ENCODE assay signal across 8 mouse cellular contexts in genomic region chr11:102406401-102406800, GRCm38 (mm10). TPM values are rescaled to one million over a fixed set of nuclear protein-coding genes. Genes with fewer than 3 reads are reported as not detected.
DNase-seq lines count a peak whose midpoint lies in the region; ATAC-seq and TF ChIP-seq lines count a peak whose summit lies in the region.

No protein-coding gene starts in this region.

- ATAC-seq in forebrain, embryonic 16.5 days: no peak
- ATAC-seq in liver, embryonic 16.5 days (ENCODE audit: low read depth): no peak
- no peak for ATAC-seq in monocyte, adult 5-6 weeks (replicated peaks; ENCODE audit: insufficient number of reproducible peaks, low FRiP score, low TSS enrichment, poor library complexity, severe bottlenecking)

- H3K27ac ChIP-seq in heart, embryonic 10.5 days: peak overlapping the region; percentile 98
- H3K27ac ChIP-seq in ES-E14 (ENCODE audit: insufficient read depth, low read depth, low read length, poor library complexity, severe bottlenecking): peak overlapping the region; percentile 67; the same call in 1 of the 2 replicates
- no peak overlapping the region for H3K27ac ChIP-seq in forebrain, embryonic 16.5 days (ENCODE audit: low read length)
- peak overlapping the region; percentile 94 for H3K27ac ChIP-seq in liver, embryonic 16.5 days (ENCODE audit: low read length)

- peak overlapping the region; percentile 79 for H3K9ac ChIP-seq in ES-E14 (ENCODE audit: insufficient read depth, low read depth, low read length, poor library complexity, severe bottlenecking)
- H3K9ac ChIP-seq in forebrain, embryonic 16.5 days (replicated peaks; ENCODE audit: low read depth, low read length): peak overlapping the region; percentile 74
- peak overlapping the region; percentile 89 for H3K9ac ChIP-seq in liver, embryonic 16.5 days (ENCODE audit: low read depth, low read length)

- peak overlapping the region; percentile 90 for H3K4me2 ChIP-seq in forebrain, embryonic 16.5 days (ENCODE audit: low read length)
- H3K4me2 ChIP-seq in liver, embryonic 16.5 days (ENCODE audit: low read depth, low read length): peak overlapping the region; percentile 94

- peak overlapping the region; percentile 89 for H3K4me3 ChIP-seq in heart, embryonic 10.5 days
- peak overlapping the region; percentile 75 to 94 for H3K4me3 ChIP-seq in ES-E14 (ENCODE audit: insufficient read depth in 1 of 2, low read depth in 1 of 2, low read length in 2 of 2, poor library complexity in 1 of 2, severe bottlenecking in 1 of 2)
- peak overlapping the region; percentile 56 for H3K4me3 ChIP-seq in forebrain, embryonic 16.5 days (replicated peaks; ENCODE audit: low read length)
- H3K4me3 ChIP-seq in liver, embryonic 16.5 days (ENCODE audit: low read depth, low read length): peak overlapping the region; percentile 79

- peaks cover 42% of the 10 kb centered on the region for H3K4me1 ChIP-seq in heart, embryonic 10.5 days
- H3K4me1 ChIP-seq in ES-E14 (ENCODE audit: control insufficient read depth in 2 of 2, insufficient read depth in 2 of 2, low read length in 2 of 2, poor library complexity in 1 of 2): peaks cover 0 to 16% of the 10 kb centered on the region in 2 experiments; a peak in 2 of 4 replicates
- H3K4me1 ChIP-seq in forebrain, embryonic 16.5 days (replicated peaks; ENCODE audit: control insufficient read depth, insufficient read depth, low read length): peaks cover 29% of the 10 kb centered on the region
- H3K4me1 ChIP-seq in liver, embryonic 16.5 days (ENCODE audit: control insufficient read depth, low read depth, low read length): peaks cover 43% of the 10 kb centered on the region

- 10% methylated on average over 3 of the region's 3 CpGs for WGBS in heart, embryonic 10.5 days
- 9% methylated on average over 3 of the region's 3 CpGs for WGBS in forebrain, embryonic 16.5 days
- WGBS in liver, embryonic 16.5 days (ENCODE audit: insufficient replicate concordance): 19% methylated on average over 3 of the region's 3 CpGs

- peaks cover 40% of the 10 kb centered on the region for H3K36me3 ChIP-seq in heart, embryonic 10.5 days
- H3K36me3 ChIP-seq in ES-E14 (ENCODE audit: control insufficient read depth, insufficient read depth, low read length, poor library complexity, severe bottlenecking): peaks cover 42% of the 10 kb centered on the region
- peaks cover 12% of the 10 kb centered on the region for H3K36me3 ChIP-seq in forebrain, embryonic 16.5 days (ENCODE audit: control insufficient read depth, insufficient read depth)
- peaks cover 42% of the 10 kb centered on the region for H3K36me3 ChIP-seq in liver, embryonic 16.5 days (ENCODE audit: control insufficient read depth, insufficient read depth)

- in situ Hi-C loops in ES-E14 (cut with MboI; ENCODE audit: low sequenced_read_pairs in 2 of 2, unreplicated experiment in 2 of 2): no loop called here

- no peaks in the 10 kb centered on the region for H3K9me3 ChIP-seq in heart, embryonic 10.5 days
- no peaks in the 10 kb centered on the region for H3K9me3 ChIP-seq in ES-E14 (ENCODE audit: control insufficient read depth, insufficient read depth, low read depth, low read length)
- no peaks in the 10 kb centered on the region for H3K9me3 ChIP-seq in forebrain, embryonic 16.5 days (ENCODE audit: control insufficient read depth, low read length)
- no peaks in the 10 kb centered on the region for H3K9me3 ChIP-seq in liver, embryonic 16.5 days (replicated peaks; ENCODE audit: control insufficient read depth, low read length)

- no peak for DNase-seq in heart, embryonic 10.5 days (ENCODE audit: low spot score)
- no peak for DNase-seq in heart, postnatal 4 days
- no peak for DNase-seq in ES-E14 (ENCODE audit: low read depth, low spot score)
- DNase-seq in frontal cortex, postnatal 10 days (ENCODE audit: low spot score in 2 of 2): no peak
- DNase-seq in retina, postnatal 1 day: no peak

- H3K27me3 ChIP-seq in heart, embryonic 10.5 days (ENCODE audit: insufficient read depth, poor library complexity, severe bottlenecking): peaks cover 16% of the 10 kb centered on the region
- H3K27me3 ChIP-seq in forebrain, embryonic 16.5 days (replicated peaks; ENCODE audit: control insufficient read depth, insufficient read depth, low read length): no peaks in the 10 kb centered on the region
- peaks cover 10% of the 10 kb centered on the region for H3K27me3 ChIP-seq in liver, embryonic 16.5 days (ENCODE audit: control insufficient read depth, insufficient read depth, low read depth, low read length)

TF ChIP-seq in ES-E14, 5 proteins besides CTCF, POLR2A, EP300 and RAD21:
- TF ChIP-seq ZNF384 (IDR thresholded peaks at IDR 0.05; ENCODE audit: low read depth, low read length): no peak
- no peak for TF ChIP-seq MAFK (IDR thresholded peaks at IDR 0.05; ENCODE audit: insufficient read depth, low read depth, low read length)
- no peak for TF ChIP-seq CHD2 (IDR thresholded peaks at IDR 0.05; ENCODE audit: low read depth, low read length)
- TF ChIP-seq HCFC1 (IDR thresholded peaks at IDR 0.05; ENCODE audit: borderline replicate concordance, insufficient read depth, low read length): no peak
- TF ChIP-seq ZC3H11A (IDR thresholded peaks at IDR 0.05; ENCODE audit: borderline replicate concordance, low read depth, low read length): no peak

RNA-seq across cellular contexts. Expression of gene Slc25a39, which starts 1.3 kb away (rescaled TPM):
- 313 and 314 TPM in 2 replicates for polyA plus RNA-seq in heart, embryonic 10.5 days (2016; fragmentation: Nextera tagmentation; extraction: Ambion mirVana)
- 100 to 1,000 TPM; 161 to 165 TPM for total RNA-seq in heart, postnatal 4 days (2021)
- total RNA-seq in ES-E14 (2012; rRNA removed): 152 and 175 TPM in 2 replicates
- polyA plus RNA-seq in forebrain, embryonic 16.5 days (2015; fragmentation: Nextera tagmentation; extraction: Ambion mirVana): 134 and 143 TPM in 2 replicates
- 454 and 500 TPM in 2 replicates for polyA plus RNA-seq in liver, embryonic 16.5 days (2015; fragmentation: Nextera tagmentation; extraction: Ambion mirVana)
- 20.2 to 30.1 TPM (median 25.0 TPM) in 3 replicates for total RNA-seq in monocyte, adult 5-6 weeks (2017)

RNA-seq across cellular contexts. Expression of gene Rundc3a, which starts 13.2 kb away (rescaled TPM):
- 0.74 and 1.8 TPM in 2 replicates for polyA plus RNA-seq in heart, embryonic 10.5 days (2016; fragmentation: Nextera tagmentation; extraction: Ambion mirVana)
- 1 to 10 TPM in 1 of 2 experiments, under 1 TPM in 1; 0.50 to 1.9 TPM for total RNA-seq in heart, postnatal 4 days (2021)
- 6.7 and 15.9 TPM in 2 replicates for total RNA-seq in ES-E14 (2012; rRNA removed)
- polyA plus RNA-seq in forebrain, embryonic 16.5 days (2015; fragmentation: Nextera tagmentation; extraction: Ambion mirVana): 129 and 156 TPM in 2 replicates
- polyA plus RNA-seq in liver, embryonic 16.5 days (2015; fragmentation: Nextera tagmentation; extraction: Ambion mirVana): 2.1 and 2.2 TPM in 2 replicates
- total RNA-seq in monocyte, adult 5-6 weeks (2017): 4.8 TPM in 1 of 3 replicates, not detected in the others

RNA-seq across cellular contexts. Expression of gene Grn, which starts 23.7 kb away (rescaled TPM):
- 109 and 151 TPM in 2 replicates for polyA plus RNA-seq in heart, embryonic 10.5 days (2016; fragmentation: Nextera tagmentation; extraction: Ambion mirVana)
- total RNA-seq in heart, postnatal 4 days (2021): 100 to 1,000 TPM; 141 to 144 TPM
- total RNA-seq in ES-E14 (2012; rRNA removed): 81.5 and 154 TPM in 2 replicates
- polyA plus RNA-seq in forebrain, embryonic 16.5 days (2015; fragmentation: Nextera tagmentation; extraction: Ambion mirVana): 68.0 and 72.8 TPM in 2 replicates
- 103 and 118 TPM in 2 replicates for polyA plus RNA-seq in liver, embryonic 16.5 days (2015; fragmentation: Nextera tagmentation; extraction: Ambion mirVana)
- 62.3 to 97.9 TPM (median 97.8 TPM) in 3 replicates for total RNA-seq in monocyte, adult 5-6 weeks (2017)

RNA-seq across cellular contexts. Expression of gene Slc4a1, which starts 40.4 kb away (rescaled TPM):
- 88.9 and 128 TPM in 2 replicates for polyA plus RNA-seq in heart, embryonic 10.5 days (2016; fragmentation: Nextera tagmentation; extraction: Ambion mirVana)
- total RNA-seq in heart, postnatal 4 days (2021): 10 to 100 TPM in 1 of 2 experiments, 1 to 10 TPM in 1; 7.2 to 22.1 TPM
- 0.18 and 0.21 TPM in 2 replicates for total RNA-seq in ES-E14 (2012; rRNA removed)
- 2.0 and 2.9 TPM in 2 replicates for polyA plus RNA-seq in forebrain, embryonic 16.5 days (2015; fragmentation: Nextera tagmentation; extraction: Ambion mirVana)
- 1,073 and 1,144 TPM in 2 replicates for polyA plus RNA-seq in liver, embryonic 16.5 days (2015; fragmentation: Nextera tagmentation; extraction: Ambion mirVana)
- total RNA-seq in monocyte, adult 5-6 weeks (2017): 2.2 to 10.4 TPM (median 8.0 TPM) in 3 replicates

RNA-seq across cellular contexts. Expression of gene Fam171a2, which starts 41.1 kb away (rescaled TPM):
- 1.7 and 3.6 TPM in 2 replicates for polyA plus RNA-seq in heart, embryonic 10.5 days (2016; fragmentation: Nextera tagmentation; extraction: Ambion mirVana)
- 10 to 100 TPM; 30.2 to 30.5 TPM for total RNA-seq in heart, postnatal 4 days (2021)
- 6.7 and 13.1 TPM in 2 replicates for total RNA-seq in ES-E14 (2012; rRNA removed)
- polyA plus RNA-seq in forebrain, embryonic 16.5 days (2015; fragmentation: Nextera tagmentation; extraction: Ambion mirVana): 16.1 and 17.8 TPM in 2 replicates
- polyA plus RNA-seq in liver, embryonic 16.5 days (2015; fragmentation: Nextera tagmentation; extraction: Ambion mirVana): 0.20 and 0.34 TPM in 2 replicates
- not detected in 3 replicates for total RNA-seq in monocyte, adult 5-6 weeks (2017)
